Comparison of ENCODE assay signal across 9 mouse cellular contexts in genomic region chr14:55193876-55194635, GRCm38 (mm10). TPM values are rescaled to one million over a fixed set of nuclear protein-coding genes. Genes with fewer than 3 reads are reported as not detected.
DNase-seq lines count a peak whose midpoint lies in the region; ATAC-seq and TF ChIP-seq lines count a peak whose summit lies in the region.
"Had no signal": no experiment of that assay in that cellular context is flagged by ENCODE, and none has a peak within 500 bp of the region (broad histone marks: within the 10 kb centered on the region; RNA-seq: fewer than 3 reads in every experiment).

No protein-coding gene starts in this region.

- 48% methylated on average over 14 of the region's 14 CpGs for WGBS in stomach, postnatal 0 days
- 81% methylated on average over 14 of the region's 14 CpGs for WGBS in forebrain, embryonic 12.5 days

- H3K4me2 ChIP-seq in stomach, postnatal 0 days (replicated peaks; ENCODE audit: low read depth): peak overlapping the region; percentile 25; the same call in 1 of the 2 replicates
- no peak overlapping the region for H3K4me2 ChIP-seq in forebrain, embryonic 12.5 days

- H3K4me1 ChIP-seq in stomach, postnatal 0 days (replicated peaks; ENCODE audit: control insufficient read depth, insufficient read depth): no peaks in the 10 kb centered on the region
- peaks cover 12% of the 10 kb centered on the region for H3K4me1 ChIP-seq in forebrain, embryonic 12.5 days

- no peaks in the 10 kb centered on the region for H3K9me3 ChIP-seq in stomach, postnatal 0 days (ENCODE audit: control insufficient read depth, low read length)
- H3K9me3 ChIP-seq in forebrain, embryonic 12.5 days: no peaks in the 10 kb centered on the region

- H3K4me3 ChIP-seq in stomach, postnatal 0 days (ENCODE audit: low read depth, low read length): no peak overlapping the region
- H3K4me3 ChIP-seq in forebrain, embryonic 12.5 days (replicated peaks): no peak overlapping the region
- H3K4me3 ChIP-seq: erythroblast, embryonic 14.5 days had no signal

- peak; percentile 50 for DNase-seq in adrenal gland, postnatal 10 days
- no peak for DNase-seq in adrenal gland, adult 8-10 months
- peak; percentile 70 to 75 for DNase-seq in B cell, adult 2 months
- DNase-seq in forelimb bud, embryonic 11.5 days (ENCODE audit: low read depth, low spot score): peak; percentile 23
- DNase-seq in lung, postnatal 36 days: peak; percentile 71
- DNase-seq in stomach, postnatal 0 days (ENCODE audit: low spot score): no peak

- no peaks in the 10 kb centered on the region for H3K36me3 ChIP-seq in stomach, postnatal 0 days (ENCODE audit: control insufficient read depth, insufficient read depth, low read length)
- H3K36me3 ChIP-seq in forebrain, embryonic 12.5 days (replicated peaks): no peaks in the 10 kb centered on the region

- ATAC-seq in stomach, postnatal 0 days (ENCODE audit: low FRiP score, low TSS enrichment): no peak
- ATAC-seq in forebrain, embryonic 12.5 days (ENCODE audit: low FRiP score): no peak
- ATAC-seq in erythroid progenitor cell, adult 5-6 weeks (replicated peaks; ENCODE audit: low FRiP score, poor library complexity, severe bottlenecking): no peak

- H3K27ac ChIP-seq in stomach, postnatal 0 days (replicated peaks): no peak overlapping the region
- H3K27ac ChIP-seq in forebrain, embryonic 12.5 days: no peak overlapping the region

- no peaks in the 10 kb centered on the region for H3K27me3 ChIP-seq in stomach, postnatal 0 days (ENCODE audit: control insufficient read depth, insufficient read depth, low read length)
- no peaks in the 10 kb centered on the region for H3K27me3 ChIP-seq in forebrain, embryonic 12.5 days

- H3K9ac ChIP-seq in stomach, postnatal 0 days (ENCODE audit: low read length): no peak overlapping the region
- no peak overlapping the region for H3K9ac ChIP-seq in forebrain, embryonic 12.5 days

- TF ChIP-seq CTCF in stomach, postnatal 0 days (IDR thresholded peaks at IDR 0.05; ENCODE audit: low read depth): no peak

- no peak for TF ChIP-seq EP300 in stomach, postnatal 0 days (optimal IDR thresholded peaks at IDR 0.05)

RNA-seq across cellular contexts. Expression of gene Dhrs2, which starts 27.8 kb away (rescaled TPM):
- total RNA-seq in adrenal gland, postnatal 10 days (2021): under 1 TPM in 1 of 2 experiments, not detected in 1; 0.24 TPM
- not detected for total RNA-seq in adrenal gland, adult 8-10 months (2022)
- 0.18 and 0.23 TPM in 2 replicates for polyA plus RNA-seq in stomach, postnatal 0 days (2015; fragmentation: Nextera tagmentation; extraction: Ambion mirVana)
- polyA plus RNA-seq in forebrain, embryonic 12.5 days (2016; fragmentation: Nextera tagmentation; extraction: Ambion mirVana): 0.15 TPM in 1 of 2 replicates, not detected in the other
- total RNA-seq in erythroid progenitor cell, adult 5-6 weeks (2015; ENCODE audit: low replicate concordance): not detected in 2 replicates
- not detected in 2 replicates for total RNA-seq in erythroid progenitor cell, adult 5-6 weeks (2017; ENCODE audit: low replicate concordance)
- polyA plus RNA-seq: erythroblast, embryonic 14.5 days had no signal

Comparison
In these comparisons a context has a peak if more than half of its experiments do, and no peak if none do; other contexts are left out.
1. DNase-seq: peak in adrenal gland, postnatal 10 days (single experiment), B cell, adult 2 months (2 of 2), forelimb bud, embryonic 11.5 days (single experiment) and lung, postnatal 36 days (single experiment); none in adrenal gland, adult 8-10 months (single experiment) and stomach, postnatal 0 days (single experiment).